Mouse (Mus musculus): ENCODE measurements around the gene Ak8.

Ak8 gene

GRCm38 (mm10) chr2:28699361-28700335 lies at the start of gene Ak8, which contains the start of gene Spaca9:
TSS of gene Ak8 (plus strand) at chr2:28700164.
TSS of gene Spaca9 (minus strand) at chr2:28699727.
- peak; percentile 42 for DNase-seq

GRCm38 (mm10) chr2:28650526-28650925 lies 49.4 kb upstream of the Ak8 start:
- DNase-seq: no peak

DNA sequence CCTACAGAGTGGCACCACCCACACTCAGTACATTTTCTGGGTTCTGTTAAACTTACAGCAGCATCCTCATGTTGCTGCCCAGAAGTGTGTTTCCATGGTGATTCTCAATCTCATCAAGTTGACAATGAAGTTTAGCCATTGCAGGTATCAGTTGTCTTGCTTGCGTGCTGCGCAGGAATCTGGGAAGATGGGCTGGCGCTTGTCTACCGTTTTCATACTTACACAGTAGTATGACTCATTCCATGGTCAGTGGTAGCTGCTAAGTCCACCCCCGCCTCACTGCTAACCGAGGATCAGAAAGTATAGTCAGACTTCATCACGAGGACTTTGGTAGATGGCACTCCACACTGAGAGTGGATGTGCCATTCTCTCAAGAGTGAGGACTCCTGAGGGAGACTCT lies 46.6 kb upstream of the Ak8 start:
- no peak for DNase-seq

GRCm38 (mm10) chr2:28654295-28654694 lies 45.7 kb upstream of the Ak8 start:
- no peak for DNase-seq

GRCm38 (mm10) chr2:28656216-28656615 lies 43.7 kb upstream of the Ak8 start:
- no peak for DNase-seq

- no peak for DNase-seq
Observed at GRCm38 (mm10) chr2:28662891-28663290, 37.1 kb upstream of the Ak8 start.

- DNase-seq: no peak
Observed at GRCm38 (mm10) chr2:28665818-28666217, 34.1 kb upstream of the Ak8 start.

DNA sequence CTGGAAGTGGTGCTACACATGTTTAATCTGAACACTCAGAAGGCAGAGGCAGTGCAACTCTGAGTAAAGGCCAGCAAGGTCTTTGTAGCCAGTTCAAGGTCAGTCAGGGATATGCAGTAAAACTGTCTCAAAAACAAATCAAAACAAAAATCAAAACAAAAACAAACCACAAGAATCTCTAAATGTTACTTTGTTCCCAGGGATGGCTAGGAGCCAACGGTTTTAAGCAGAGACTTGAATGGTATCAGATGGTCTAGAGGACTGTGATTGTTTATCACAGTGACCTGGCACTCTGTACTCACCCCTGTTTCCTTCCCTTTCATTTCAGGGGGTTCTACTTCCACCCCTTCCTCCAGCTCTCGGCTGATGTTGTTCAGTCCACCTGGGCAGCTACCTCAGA lies 28.5 kb upstream of the Ak8 start:
- no peak for DNase-seq

GRCm38 (mm10) chr2:28676005-28676404 lies 24.0 kb upstream of the Ak8 start:
- DNase-seq: no peak

GRCm38 (mm10) chr2:28680710-28681109 lies 19.3 kb upstream of the Ak8 start:
- DNase-seq: no peak

GRCm38 (mm10) chr2:28681718-28682117 lies 18.2 kb upstream of the Ak8 start:
- DNase-seq: no peak

DNA sequence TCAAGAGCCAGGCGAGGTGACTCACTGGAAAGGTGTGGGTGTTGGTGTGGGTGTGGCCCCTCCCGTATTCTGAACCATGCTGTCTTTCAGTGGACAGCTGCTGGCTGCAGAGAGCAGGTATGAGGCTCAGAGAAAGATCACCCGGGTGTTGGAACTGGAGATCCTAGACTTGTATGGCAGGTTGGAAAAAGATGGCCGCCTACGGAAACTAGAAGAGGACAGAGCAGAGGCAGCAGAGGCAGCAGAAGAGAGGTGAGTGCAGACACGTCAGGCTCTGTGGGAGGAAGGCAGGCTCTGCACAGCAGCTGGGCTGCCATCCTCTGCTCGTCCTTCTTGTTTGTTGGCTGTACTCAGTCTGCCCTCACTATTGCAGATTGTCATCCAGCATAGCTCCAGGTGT lies 14.1 kb upstream of the Ak8 start:
- no peak for DNase-seq

DNA sequence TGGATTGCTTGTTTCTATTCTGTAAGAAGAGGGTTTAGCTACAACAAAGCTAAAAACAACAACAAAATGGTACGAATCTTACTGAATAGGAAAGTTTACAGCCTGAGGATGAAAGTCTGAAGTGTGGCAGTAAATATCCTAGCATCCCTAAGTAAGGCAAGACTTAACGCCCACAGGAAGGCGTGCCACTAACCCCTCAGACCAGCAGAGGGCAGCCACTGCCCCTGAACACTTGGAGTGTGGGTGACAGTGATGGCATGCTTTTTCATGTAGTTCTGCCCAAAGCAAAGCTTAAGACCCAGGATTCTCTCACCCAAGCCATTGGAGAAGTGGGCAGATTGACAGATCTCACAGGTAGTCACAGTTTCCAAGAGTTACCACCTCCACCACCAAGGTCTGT lies 11.5 kb upstream of the Ak8 start:
- no peak for DNase-seq

DNA sequence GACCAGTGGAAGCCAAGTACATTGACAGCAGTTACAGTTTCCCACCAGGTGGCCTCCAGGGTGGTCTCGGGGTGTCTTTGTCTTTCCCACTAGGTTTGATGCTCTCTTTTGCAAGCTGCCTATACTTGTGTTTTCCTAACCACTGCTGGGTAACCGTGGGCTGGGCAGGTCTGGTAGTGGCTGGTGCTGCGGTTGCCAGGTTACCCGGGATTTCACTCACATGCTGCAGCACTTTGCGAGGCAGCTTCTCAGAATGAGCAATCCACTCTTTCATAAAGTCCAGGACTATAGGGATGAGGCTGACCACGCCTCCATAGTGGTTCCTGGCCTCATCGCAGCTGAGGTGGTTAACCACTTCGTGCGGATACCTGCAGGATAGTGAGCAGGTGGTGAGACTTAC lies 7.3 kb upstream of the Ak8 start:
- no peak for DNase-seq

DNA sequence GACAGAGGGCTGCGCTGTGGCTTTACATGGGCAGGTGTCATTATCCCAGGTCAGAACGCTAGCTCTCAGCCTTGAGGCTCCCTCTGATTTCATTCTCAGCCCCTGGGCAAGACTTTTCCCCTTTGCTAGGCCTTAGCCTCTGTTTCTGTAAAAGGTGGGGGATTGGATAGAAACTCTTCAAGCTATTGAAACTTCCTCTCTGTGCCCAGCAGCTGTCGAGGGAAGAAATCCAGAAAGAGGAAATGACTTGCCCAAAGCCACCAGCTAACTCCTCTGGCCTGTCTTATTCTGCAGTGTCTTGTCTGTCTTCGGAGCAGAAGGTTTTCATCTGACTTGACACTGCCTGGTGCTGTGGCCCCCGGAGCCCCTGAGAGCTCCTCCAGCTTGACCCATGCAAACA lies 1.4 kb upstream of the Ak8 start:
- DNase-seq: no peak

GRCm38 (mm10) chr2:28701646-28702262 lies 1.8 kb downstream of the Ak8 start:
- DNase-seq: no peak

- no peak for DNase-seq
Observed at GRCm38 (mm10) chr2:28706106-28706636, 6.2 kb downstream of the Ak8 start.

- DNase-seq: no peak
Observed at GRCm38 (mm10) chr2:28706787-28707186, 6.8 kb downstream of the Ak8 start.

- no peak for DNase-seq
Observed at GRCm38 (mm10) chr2:28713036-28713435, 13.1 kb downstream of the Ak8 start.

- no peak for DNase-seq
Observed at GRCm38 (mm10) chr2:28722419-28722818, 22.5 kb downstream of the Ak8 start.

GRCm38 (mm10) chr2:28723912-28724311 lies 23.9 kb downstream of the Ak8 start:
- DNase-seq: no peak

GRCm38 (mm10) chr2:28727786-28728404 lies 27.9 kb downstream of the Ak8 start:
- no peak for DNase-seq

DNA sequence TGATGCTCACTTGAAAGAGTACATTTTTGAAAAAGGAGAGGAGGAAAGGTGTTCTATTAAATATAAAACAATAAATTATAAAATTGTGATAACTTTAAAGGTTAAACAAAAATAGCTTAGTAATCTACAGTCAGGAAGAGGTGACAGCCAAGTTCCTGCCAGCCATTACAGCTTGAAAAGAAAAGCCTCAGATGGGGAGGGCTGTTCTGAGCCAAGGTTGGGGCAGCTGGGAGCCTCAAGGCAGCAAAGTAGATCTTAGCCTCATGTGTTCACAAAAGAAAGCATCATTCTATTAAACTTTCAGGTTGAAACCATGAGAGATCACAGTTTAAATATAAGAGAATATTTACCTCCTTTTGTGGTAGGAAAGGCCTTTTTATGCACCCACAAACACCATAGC lies 30.7 kb downstream of the Ak8 start:
- no peak for DNase-seq

- no peak for DNase-seq
Observed at GRCm38 (mm10) chr2:28737112-28737511, 37.1 kb downstream of the Ak8 start.
